Mouse (Mus musculus) adrenal gland, adult (tissue): ENCODE measurements at regions not wholly inside any gene's neighbourhood (a gene's known extent, or its start where the extent isn't known, plus 50 kb on each side); places are given as distances from the start of the nearest gene placed in this dataset.

Experiments used
- DNase-seq, 2 experiments: peaks; one replicate each; pipeline ENCODE4 v3.0.0; 2022 to 2023; ENCODE audit warnings: low spot score in 1 of 2; ENCODE audit not compliant: inconsistent age in 2 of 2

GRCm38 (mm10) chr9:63045531-63045930 lies 57.8 kb upstream of the Pias1 start:
- DNase-seq: peak in 1 of 2 experiments; percentile 64

- peak in 1 of 2 experiments; percentile 37 for DNase-seq
Measured at GRCm38 (mm10) chr9:63043304-63043703, 55.6 kb upstream of the Pias1 start.

GRCm38 (mm10) chr9:63038031-63038430 lies 50.3 kb upstream of the Pias1 start:
- DNase-seq: no peak
